Mouse (Mus musculus) WW6 (cell line): Measurements from ENCODE around the gene Gm20388.
"Not testable (repeated sequence)": the region's sequence is repeated elsewhere in the genome, so short reads cannot be mapped to it uniquely, and the experiment has no call there.

ENCODE experiments used
- DNase-seq: peaks from one replicate; pipeline ENCODE4 v3.0.0-alpha.2; 2013; ENCODE audit warnings: low read depth, low spot score

Gene Gm20388

GRCm38 (mm10) chr8:123066101-123066683 lies 3155.6 kb downstream of the Gm20388 start:
- DNase-seq: no peak

DNA sequence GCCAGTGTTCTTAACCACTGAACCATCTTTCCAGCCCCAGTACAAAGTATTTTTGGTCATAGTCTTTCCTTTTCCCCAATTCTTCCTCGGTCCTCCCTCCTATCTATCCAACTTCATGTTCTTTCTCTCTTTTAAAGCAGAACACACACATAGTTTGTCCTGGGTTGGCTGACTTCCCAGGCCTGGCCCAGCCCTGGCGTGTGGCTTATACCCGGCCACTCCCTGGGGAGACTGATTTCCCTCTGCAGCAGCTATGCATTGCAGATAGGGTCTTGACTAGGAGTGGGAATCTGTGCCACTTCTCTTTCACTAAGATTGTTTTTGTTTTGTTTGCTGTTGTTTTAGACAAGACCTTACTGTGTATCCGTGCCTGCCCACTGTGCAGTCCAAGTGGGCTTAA lies 3160.5 kb downstream of the Gm20388 start:
- DNase-seq: no peak

GRCm38 (mm10) chr8:123077213-123077612 lies 3166.6 kb downstream of the Gm20388 start:
- DNase-seq: no peak

- DNase-seq: no peak
These were observed 3172.4 kb downstream of the Gm20388 start for GRCm38 (mm10) chr8:123082993-123083392.

DNA sequence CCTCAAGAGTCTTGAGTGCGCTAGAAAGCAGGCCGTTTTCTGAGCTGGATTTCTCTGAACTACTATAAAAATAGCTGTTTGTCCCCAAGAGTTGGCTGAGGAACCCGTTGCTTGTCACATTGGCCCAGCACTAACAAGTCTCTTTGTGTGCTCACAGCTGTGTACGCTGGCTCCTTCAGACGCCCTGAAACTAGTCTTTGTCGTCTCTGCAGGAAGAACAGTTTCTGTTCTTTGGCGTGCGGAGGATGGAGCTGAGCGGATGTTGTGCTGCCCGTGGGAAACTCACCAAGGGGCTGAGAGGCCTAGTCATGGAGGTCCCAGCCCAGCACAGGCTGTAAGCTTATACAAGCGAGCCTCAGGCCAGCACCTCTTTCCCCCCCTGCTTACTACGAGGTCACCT lies 3173.0 kb downstream of the Gm20388 start:
- no peak for DNase-seq

- no peak for DNase-seq
These were observed 3176.6 kb downstream of the Gm20388 start for GRCm38 (mm10) chr8:123087289-123087688.

DNA sequence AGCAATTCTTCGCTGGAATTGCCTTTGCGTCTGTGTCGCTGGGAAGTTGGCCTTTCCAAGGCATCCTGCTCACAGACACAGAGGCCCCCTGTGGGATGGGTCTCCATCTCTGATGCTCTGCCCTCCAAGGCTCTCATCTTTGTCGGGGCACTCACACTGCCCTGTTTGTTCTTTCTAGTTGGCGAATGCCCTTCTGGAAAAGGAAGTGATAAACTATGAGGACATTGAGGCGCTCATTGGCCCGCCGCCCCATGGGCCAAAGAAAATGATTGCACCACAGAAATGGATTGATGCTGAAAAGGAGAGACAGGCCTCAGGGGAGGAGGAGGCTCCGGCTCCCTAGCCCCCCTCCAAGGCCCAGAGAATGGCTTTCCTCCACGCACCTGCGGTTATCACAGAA lies 3186.6 kb downstream of the Gm20388 start:
- DNase-seq: no peak

DNA sequence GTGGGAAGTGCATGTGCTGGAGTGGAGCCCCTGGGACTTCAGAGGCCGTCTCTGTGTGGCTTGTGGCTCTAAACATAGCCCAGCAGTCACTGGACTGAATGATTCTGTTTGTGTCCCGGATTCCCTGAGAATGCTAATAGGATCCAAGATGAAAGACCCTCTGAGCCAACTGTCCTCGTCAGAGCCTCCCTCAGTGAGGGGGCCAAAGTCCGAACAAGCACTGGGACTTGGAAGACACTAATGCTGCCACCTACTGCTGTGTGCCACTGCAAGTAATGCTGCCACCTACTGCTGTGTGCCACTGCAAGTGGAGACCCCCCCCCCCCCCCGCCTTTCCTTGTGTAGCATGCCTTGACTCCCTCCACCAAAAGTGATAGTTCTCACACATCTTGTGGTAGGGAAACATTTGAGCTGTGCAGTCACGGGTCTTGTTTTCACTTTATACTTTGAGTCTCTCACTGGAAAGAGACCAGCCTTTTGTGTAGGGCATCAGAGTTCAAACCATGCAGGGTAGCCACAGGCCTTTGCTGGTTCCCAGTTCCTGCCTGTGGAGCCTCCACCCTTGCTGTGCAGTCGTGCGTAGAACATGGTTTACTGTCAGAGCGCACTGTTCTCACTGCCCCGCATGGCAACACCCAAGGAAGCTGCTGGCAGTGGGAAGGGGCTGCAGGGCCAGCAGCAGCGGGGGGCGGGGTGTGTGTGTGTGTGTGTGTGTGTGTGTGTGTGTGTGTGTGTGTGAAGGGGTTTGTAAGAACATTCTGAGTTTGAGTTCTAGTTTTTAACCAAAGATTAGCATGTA lies 3187.3 kb downstream of the Gm20388 start:
- no peak for DNase-seq

- no peak for DNase-seq
These were observed 3189.6 kb downstream of the Gm20388 start for GRCm38 (mm10) chr8:123100288-123100687.

DNA sequence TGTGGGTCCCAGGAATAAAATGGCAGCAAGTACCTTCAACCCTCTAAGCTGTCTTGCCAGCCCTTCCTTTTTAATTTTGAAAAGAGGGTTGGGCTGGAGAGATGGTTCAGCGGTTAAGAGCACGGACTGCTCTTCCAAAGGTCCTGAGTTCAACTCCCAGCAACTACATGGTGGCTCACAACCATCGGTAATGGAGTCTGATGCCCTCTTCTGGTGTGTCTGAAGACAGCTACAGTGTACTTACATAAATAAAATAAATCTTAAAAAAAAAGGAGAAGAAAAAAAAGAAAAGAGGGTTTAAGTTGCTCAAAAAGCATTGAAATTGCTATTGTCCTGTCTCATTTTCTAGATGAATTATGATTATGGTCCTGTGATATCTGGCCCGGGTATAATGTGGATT lies 3190.6 kb downstream of the Gm20388 start:
- DNase-seq: no peak

GRCm38 (mm10) chr8:123101735-123102685 lies 3191.4 kb downstream of the Gm20388 start, which contains the start of gene Rpl13:
Gene Rpl13 (plus strand): TSS chr8:123102350.
- DNase-seq: peak; percentile 91

- not testable (repeated sequence) for DNase-seq
These were observed 3192.2 kb downstream of the Gm20388 start for GRCm38 (mm10) chr8:123102855-123103254.

GRCm38 (mm10) chr8:123103285-123103684 lies 3192.6 kb downstream of the Gm20388 start:
- no peak for DNase-seq

DNA sequence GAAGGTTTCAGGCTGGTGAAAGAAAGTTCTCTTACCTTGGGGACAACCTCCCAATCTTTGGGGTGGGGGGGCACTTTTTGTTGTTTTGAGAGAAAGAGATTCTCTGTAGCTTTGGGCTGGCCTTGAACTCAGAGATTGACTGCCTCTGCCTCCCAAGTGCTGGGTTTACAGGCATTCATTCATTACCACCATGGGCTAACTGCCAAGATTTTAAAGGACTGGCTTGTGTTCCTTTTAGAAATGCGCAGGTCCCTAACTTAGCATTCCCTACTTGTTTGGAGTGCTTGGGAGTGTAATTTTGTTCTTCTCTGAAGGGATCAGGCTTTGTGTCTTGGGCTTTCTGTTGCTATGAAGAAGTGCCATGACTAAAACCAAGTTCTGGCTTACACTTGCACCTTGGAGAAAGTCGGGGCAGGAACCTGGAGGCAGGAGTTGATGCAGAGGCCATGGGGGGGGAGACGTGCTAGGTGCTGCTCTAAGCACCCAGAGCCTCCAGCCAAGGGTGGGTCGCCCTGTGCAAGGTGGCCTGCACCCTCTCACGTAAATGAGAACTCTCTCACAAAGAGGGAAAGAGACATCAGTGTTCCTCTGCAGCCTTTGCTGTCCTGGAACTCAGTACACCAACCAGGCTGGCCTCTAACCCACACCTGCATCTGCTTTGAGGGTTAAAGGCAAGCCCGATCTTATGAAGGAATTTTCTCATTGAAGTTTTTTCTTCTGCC lies 3193.6 kb downstream of the Gm20388 start:
- no peak for DNase-seq

DNA sequence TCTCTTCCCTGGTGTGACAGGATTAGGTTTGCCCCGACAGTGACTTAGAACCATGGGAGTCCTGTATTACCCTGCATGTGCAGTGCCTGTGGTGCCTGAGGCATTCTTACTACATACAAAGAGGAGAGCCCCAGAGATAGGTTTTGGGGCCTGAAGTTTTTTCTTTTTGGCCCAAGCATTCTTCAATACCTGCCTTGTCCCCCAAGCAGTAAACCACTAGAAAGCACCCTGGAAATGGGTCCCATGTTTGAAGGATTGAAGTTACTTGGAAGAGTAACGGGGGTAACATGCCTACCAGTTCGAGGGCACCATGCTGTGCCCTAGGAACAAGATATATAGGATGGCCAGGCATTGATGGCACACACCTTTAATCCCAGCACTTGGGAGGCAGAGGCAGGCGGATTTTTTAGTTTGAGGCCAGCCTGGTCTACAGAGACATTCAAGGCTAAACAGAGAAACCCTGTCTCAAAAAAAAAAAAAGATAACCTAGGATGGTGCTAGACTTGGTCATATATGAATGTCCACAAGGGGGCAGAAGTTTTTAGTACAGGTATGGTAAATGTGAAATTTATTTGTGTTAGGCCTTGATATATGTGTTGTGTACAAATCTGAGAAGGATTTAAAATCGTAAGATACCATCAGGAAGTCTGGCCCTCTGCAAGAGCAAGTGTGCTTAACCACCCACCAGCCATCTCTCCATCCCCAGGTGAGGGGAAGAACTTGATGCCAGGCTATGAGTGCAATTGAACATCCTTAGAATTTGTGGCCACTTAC lies 3195.1 kb downstream of the Gm20388 start:
- peak; percentile 65 for DNase-seq

GRCm38 (mm10) chr8:123106531-123106930 lies 3195.9 kb downstream of the Gm20388 start:
- DNase-seq: no peak

DNA sequence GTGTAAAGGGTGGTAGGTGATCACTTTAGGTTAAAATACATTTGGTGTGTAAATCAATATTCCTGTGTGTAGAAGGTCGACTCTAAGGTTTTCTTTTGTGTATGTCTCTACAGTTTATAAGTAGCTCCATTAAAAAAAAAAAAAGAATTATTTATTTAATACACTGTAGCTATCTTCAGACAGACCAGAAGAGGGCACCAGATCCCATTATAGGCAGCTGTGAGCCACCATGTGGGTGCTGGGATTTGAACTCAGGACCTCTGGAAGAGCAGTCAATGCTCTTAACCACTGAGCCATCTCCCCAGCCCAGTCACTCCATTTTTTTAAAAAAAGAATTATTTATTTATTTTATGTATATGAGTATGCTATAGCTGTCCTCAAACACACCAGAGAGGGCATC lies 3197.4 kb downstream of the Gm20388 start:
- DNase-seq: no peak

GRCm38 (mm10) chr8:123108953-123109352 lies 3198.3 kb downstream of the Gm20388 start:
- no peak for DNase-seq

GRCm38 (mm10) chr8:123110649-123111048 lies 3200.0 kb downstream of the Gm20388 start:
- peak; percentile 70 for DNase-seq

DNA sequence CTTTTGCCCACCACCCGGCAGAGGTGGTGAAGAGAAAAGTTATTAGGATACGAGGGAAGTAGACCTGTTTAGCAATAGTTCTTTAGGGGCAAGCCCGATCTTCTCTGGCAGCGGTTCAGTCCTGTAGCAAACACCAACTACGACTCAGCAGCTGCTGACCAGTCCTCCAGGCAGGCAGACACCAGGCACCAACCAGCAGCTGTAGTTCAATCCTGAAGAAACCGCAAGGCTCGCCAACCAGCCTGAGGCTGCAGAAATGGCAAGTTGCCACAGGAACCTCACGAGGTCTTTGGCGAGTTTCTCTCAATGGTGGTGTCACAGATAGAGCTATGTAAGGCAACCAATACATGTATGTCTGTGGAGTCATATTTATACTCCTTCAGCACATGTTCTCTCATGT lies 3202.3 kb downstream of the Gm20388 start:
- DNase-seq: no peak
